Mouse (Mus musculus) activated CD4-positive, CD25-positive, alpha-beta regulatory T cell, adult 4 months (primary cell): ENCODE measurements around the gene Klhl18. TPM values are rescaled to one million over a fixed set of nuclear protein-coding genes. Genes with fewer than 3 reads are reported as not detected.
"Not testable (repeated sequence)": the region's sequence is repeated elsewhere in the genome, so short reads cannot be mapped to it uniquely, and the experiment has no call there.

ENCODE experiments used
- ATAC-seq: one replicate; pipeline ENCODE4 v1.8.0; 2017
- polyA plus RNA-seq, 2 experiments: library from polyadenylated mRNA; unstranded; fragments of 100-300 nt; shearing (Covaris generic); gene quantifications; one replicate each; pipeline ENCODE4 v1.2.1; 2017

The Klhl18 gene
- polyA plus RNA-seq, 2 experiments from 2014 or later: 9.3 to 11.2 TPM

DNA sequence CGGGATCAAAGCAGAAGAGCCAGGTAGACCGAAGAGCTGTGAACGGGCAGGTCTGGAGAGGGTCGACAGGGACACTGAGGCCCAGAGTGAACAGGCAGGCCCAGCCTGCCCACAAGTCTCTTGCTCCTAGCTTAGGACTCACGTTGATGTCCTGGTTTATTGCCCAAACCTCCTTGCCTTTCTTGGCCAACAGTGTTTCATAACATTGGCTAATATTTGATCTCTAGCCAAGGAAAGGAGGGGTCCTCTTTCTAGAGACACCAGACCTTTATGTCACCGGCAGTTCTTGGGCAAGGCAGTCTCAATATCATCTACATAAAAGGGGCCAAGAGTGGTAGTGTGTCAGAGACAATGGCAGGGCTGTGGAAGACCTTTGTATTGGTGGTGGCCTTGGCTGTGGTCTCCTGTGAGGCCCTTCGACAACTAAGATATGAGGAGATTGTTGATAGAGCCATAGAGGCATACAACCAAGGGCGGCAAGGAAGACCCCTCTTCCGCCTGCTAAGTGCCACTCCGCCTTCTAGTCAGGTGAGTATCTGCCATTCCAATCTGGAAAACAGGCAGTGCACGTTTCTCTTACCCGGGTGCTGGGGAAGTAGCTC is 56.9 kb downstream of the Klhl18 start, which contains the start of gene Ngp:
Gene Ngp, plus strand, starts transcription at position 237 of the 602 bp plus-strand sequence.
- no peak for ATAC-seq

DNA sequence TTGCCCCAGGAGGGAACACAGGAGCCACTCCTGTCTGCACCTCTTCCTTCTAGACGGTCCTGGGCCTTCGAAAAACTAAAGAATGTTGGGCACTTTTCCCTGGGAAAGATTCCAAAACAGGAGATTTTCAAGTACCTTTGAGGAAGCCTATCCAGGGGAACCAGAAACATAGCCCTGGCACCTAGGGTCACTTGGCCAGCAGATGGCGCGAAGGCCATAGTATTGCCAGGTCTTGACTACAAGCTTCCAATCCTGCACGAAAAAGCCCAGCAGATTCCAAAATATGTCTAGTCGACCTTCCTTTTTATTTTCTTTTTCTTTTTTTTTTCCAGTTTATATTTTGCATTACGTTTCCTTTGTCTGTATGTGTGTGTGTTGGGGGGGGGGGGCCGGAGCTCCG is 62.7 kb downstream of the Klhl18 start:
- ATAC-seq: no peak

DNA sequence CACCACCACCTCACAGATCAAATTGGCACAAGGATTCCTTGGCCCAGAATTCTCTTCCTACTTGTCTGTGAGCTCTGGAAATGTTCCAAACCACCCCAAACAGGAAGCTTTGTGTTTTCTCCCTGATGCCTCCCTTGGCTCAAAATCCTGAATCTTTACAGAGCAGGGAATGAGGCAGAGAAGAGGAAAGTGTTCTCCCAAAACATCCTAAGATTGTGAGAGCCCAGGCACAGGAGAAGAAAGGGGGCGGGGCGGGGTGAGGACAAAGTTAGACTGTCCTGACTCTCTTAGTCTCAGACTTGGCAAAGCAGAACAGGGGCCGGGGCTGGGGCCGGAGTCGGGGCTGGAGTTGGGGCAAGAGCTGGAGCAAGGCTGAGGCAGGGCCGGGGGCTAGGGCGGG is 63.6 kb downstream of the Klhl18 start:
- no peak for ATAC-seq

DNA sequence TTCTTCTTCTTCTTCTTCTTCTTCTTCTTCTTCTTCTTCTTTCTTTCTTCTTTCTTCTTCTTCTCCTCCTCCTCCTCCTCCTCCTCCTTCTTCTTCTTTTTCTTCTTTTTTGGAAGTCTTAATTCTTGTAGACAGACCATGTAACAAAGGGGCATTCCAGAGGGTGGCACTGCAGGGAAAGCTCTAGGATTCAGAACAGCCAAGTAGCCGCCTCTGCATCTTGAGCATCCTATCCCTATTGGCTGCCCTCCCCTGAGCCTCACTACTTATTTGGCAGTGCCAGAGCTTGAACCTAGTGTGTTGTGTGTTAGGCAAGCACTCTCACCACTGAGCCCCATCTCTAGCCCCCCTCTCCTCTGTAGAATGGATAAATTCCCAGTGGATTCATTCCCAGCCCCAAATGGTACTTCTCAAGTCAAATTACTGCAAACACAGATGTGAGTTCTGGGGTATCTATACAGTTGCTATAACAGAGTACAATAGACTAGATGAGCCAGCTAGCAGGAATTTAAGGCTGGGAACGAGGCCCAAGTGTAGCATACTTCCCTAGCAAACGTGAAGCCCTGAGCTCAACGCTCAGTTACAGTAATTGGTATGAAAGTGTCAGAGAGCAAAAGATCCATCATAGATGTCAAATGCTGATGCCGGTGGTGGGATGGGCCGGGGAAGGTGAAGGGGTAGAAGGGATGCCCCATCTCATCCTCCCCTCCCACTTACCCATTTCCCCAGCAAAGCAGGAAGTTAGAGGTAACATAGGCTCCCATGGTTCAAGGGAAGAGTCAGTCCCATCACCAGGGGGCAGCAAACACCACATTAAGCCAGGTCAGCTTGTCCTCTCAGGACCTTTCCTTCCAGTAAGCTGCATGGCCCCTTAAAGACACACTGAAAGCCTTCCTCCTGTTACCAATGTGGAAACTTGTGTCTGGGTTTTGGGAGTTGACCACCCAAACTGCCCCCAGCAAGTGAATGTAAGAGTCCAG is 65.3 kb downstream of the Klhl18 start:
- peak; percentile 34 for ATAC-seq

DNA sequence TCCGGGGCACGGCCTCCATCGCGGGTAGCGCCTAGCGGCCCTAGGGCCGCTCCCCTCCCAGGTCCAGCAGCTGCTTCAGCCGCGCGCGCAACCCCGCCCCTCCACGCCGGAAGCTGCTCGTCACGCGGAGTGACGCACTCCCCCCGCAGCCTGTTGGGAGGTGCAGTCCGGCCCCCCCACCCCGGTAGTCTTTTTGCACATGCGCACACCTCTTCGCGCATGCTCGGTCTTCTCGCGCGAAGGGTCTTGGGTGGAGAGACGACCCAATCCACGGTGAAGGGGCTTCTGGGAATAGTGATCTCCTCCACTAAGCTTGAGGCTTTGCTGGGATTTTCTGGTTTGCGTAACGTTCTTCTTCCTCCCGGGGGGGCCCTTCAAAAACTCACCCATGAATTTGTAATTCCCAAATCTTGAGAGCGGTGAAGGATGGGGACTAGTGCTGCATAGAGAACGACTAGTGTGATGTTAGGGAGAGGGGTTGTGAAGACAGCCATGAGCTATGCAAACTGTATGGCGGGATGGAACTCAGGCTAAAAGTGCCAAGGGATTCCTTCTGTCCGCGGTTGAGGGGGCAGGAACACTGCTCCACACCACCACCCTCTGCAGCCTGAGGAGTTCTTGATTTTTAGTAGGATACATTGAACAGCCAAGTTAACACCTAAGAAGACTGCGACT is 68.3 kb downstream of the Klhl18 start, which contains the start of gene Ptpn23:
Gene Ptpn23, minus strand, starts transcription at position 115 of the 675 bp plus-strand sequence.
- peak; percentile 75 for ATAC-seq

DNA sequence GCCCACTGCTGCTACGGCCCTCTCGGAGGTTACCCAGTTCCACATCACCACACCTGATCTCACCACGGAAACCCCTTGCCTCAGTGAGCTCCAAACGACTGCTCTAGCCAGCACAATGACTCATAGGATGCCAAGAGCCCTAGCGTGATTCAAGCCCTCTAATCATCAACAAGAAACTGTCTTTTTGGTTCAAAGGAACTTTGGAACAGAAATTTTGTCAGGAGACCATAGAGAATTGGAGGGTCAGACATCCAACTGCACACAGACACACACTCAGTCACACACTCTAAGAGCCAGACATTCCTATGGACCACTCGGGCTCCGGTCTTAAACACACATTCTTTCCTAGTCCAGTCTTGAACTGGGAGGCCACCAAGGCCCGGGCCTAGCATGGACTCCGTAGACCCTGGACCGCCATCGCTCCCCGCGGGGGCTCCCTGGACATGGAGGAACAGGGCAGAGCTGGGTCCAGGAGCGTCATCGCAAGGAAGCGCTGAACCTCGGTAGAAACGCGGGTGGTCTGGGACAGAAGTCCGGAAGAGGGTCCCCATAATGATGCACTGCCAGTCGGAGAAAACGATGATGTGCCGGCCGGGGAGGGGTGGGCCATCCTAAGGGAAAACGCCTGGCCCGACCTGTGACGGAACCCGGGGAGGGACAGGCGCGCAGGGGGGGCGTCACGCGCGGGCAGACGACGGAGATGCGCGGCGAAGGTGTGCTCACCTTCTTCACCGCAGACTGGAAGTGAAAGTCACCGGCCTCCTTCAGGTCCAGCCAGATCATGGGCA is 69.0 kb downstream of the Klhl18 start:
- peak; percentile 50 for ATAC-seq

DNA sequence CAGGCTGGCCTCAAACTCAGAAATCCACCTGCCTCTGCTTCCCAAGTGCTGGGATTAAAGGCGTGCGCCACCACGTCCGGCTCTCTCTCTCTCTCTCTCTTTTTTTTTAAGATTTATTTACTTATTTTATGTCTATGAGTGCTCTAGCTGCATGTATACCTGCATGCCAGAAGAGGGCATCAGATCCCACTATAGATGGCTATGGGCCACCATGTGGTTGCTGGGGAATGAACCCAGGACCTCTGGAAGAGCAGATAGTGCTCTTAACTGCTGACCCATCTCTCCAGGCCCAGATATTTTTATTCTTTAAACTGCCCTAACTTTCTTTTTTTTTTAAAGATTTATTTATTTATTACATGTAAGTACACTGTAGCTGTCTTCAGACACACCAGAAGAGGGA is 73.3 kb downstream of the Klhl18 start:
- ATAC-seq: not testable (repeated sequence)

DNA sequence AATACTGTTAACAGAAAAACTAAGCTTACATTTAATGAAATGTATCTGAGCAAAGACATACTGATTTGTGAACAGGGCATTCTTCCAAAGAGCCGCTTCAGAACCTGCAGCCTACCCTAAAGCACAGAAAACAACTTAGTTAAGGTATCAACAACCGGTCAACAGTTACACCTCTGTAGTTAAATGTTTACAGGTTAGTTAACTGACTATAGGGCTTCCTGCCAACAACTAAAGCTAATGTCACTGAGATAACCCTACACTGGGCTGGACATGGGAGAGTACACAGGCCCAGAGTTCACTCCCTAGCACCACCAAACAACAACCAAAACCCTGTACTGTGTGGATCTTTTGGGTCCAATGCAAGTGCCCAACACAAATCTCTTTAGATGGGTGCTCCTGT is 73.8 kb downstream of the Klhl18 start:
- ATAC-seq: no peak

DNA sequence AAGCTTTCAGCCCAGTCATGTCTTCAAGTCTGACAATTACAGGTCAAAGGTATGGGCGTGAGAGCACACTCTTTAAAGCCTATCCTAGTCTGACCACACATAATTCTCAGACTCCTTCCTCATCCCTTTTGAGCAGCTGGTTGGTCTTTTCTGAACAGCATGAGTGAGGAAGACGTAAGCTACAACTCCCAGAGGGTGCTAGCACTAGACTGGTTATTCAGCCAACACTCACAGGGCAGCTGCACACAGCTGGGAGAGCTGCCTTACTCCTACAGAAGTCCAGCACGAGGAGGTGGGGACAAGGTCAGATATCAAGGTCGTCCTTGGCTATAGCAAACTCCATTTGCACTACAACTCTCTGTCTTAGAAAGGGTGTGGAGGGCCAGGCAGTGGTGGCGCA is 75.8 kb downstream of the Klhl18 start:
- no peak for ATAC-seq

DNA sequence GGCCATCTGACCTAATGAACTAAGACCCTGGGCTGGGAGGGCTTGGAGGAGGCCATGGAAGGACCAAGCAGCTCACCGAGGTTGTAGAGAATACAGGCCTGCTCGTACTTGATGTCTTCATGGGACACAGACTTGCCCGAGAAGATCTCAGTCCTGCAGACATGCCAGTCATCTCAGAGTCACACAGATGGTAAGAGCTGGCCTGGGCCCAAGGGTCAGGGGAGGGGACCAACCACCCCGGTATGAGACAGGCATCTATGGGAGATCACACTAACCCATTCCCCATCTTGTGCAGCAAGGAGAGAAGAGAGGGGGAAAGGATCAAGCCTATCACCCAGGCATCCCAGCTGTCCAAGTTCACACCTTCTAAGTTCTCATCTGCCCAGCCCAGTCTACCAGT is 83.2 kb downstream of the Klhl18 start:
- ATAC-seq: no peak

DNA sequence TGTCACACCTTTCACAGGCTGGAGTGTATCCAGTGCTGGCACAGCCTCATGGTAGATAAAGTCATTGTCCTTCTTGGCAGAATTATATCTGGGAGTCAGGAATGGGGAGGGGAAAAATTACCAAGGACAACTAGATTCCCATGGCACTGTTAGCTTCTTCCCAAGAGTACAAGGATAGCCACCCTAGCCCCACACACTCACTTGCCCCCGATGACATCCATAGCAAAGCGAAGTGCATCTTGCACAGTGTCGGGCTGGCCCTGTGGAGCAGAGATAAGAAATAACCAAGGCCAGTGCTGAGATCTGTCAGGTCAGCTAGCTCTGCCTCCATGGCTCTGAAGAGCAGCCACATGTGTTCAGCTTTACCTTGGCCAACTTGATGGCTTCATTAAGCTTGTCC is 85.7 kb downstream of the Klhl18 start:
- ATAC-seq: no peak

DNA sequence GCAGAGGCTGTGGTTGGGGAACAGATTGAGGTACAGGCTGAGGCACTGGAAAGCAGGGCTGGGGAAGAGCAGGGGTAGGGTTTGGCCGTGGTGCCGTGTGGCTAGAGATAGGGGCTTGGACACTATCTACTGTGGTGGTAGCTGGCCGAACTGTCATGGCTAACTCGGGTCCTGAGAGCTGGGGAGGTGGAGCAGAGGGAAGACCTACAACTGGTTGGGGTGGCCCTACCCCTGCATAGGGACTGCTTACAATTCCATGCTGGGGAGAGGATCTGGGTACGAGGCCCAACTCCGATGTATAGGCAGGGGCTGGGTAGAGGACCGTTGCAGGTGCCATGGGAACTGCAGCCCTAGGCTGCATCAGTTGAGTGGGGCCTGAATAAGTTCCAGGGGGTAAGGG is 88.5 kb downstream of the Klhl18 start:
- ATAC-seq: no peak

DNA sequence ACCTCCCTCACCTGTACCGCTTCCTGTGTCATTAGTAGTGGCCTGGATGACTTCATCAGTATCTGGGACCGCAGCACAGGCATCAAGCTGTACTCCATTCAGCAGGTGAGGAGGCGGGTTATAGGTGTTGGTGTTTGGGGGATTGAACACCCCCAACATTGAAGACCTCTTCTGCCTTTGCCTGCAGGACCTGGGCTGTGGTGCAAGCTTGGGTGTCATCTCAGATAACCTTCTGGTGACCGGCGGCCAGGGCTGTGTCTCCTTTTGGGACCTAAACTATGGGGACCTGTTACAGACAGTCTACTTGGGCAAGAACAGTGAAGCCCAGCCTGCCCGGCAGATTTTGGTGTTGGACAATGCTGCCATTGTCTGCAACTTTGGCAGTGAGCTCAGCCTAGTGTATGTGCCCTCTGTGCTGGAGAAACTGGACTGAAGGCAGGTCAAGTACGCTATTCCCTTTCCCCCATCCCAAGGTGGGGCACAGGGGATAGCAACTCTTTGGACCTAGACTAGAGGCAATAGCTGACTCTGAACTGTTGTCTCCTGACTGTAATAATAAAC is 92.0 kb downstream of the Klhl18 start:
- no peak for ATAC-seq

DNA sequence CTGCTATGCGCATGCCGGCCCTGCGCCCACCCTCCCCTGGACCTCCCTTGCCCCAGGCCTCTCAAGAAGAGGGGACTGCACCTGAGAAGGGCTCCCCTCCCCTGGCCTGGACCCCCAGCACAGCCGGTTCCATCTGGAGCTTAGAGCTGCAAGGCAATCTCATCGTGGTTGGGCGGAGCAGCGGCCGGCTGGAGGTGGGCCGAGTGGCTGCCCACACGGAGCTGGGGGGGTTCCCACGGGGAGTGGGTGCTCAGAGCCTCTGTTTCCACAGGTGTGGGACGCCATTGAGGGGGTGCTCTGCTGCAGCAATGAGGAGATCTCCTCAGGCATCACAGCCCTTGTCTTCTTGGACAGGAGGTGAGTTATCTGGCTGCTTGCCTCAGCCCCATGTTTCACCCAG is 95.2 kb downstream of the Klhl18 start:
- no peak for ATAC-seq

DNA sequence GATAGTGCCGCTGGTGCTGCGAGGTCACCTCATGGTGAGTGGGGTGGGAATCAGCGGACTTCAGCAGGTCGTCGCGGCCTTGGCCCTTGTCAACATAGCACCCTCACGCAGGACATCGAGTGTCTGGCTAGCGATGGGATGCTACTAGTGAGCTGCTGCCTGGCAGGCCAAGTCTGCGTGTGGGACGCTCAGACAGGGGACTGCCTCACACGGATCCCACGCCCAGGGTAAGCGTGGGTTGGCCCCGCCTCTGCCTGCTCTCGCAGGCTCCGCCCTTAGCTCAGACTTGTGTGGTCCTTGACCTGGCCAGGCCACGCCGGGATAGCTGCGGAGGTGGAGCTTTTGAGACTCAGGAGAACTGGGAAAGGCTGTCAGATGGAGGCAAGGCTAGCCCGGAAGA is 95.8 kb downstream of the Klhl18 start:
- ATAC-seq: no peak

DNA sequence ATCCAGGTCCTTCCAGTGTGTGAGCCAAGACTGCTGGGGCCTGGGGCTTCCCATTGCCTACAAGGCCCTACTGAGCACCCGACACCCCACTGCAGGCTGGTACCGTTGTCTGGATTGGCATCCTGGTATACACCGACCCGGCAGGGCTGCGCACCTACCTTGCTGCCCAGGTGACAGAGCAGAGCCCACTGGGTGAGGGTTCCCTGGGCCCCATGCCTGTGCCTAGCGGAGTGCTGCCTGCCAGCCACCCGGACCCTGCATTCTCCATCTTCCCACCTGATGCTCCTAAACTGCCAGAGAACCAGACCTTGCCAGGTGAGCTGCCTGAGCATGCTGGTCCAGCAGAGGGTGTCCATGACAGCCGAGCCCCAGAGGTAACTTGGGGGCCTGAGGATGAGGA is 97.1 kb downstream of the Klhl18 start:
- ATAC-seq: no peak

DNA sequence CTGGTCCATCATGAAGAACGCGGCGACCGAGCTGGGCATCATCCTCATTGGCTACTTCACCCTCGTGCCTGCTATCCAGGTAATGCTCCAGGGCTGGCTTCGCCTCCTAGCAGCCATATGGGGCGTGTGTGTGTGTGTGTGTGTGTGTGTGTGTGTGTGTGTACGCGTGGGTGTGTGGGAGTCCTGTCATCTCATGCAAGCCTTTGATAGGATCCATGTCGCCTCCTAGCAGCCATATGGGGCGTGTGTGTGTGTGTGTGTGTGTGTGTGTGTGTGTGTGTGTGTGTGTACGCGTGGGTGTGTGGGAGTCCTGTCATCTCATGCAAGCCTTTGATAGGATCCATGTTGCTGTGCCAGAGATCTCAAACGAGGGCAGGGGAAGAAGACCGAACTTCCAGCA is 98.8 kb downstream of the Klhl18 start:
- ATAC-seq: not testable (repeated sequence)

Other genes with a start within 250 kb of the Klhl18 start
- under 1 TPM in 1 of 2 experiments, not detected in 1; 0.17 TPM for gene Cspg5, start 232.9 kb downstream of the Klhl18 start, polyA plus RNA-seq
- 10 to 100 TPM; 14.4 to 16.1 TPM for gene Elp6, start 171.5 kb downstream of the Klhl18 start, polyA plus RNA-seq
- gene Scap, start 143.4 kb downstream of the Klhl18 start, polyA plus RNA-seq: 10 to 100 TPM; 12.5 to 12.9 TPM
- gene Ptpn23, start 68.5 kb downstream of the Klhl18 start, polyA plus RNA-seq: 1 to 10 TPM; 5.4 TPM
- gene Ngp, start 56.9 kb downstream of the Klhl18 start, polyA plus RNA-seq: not detected
- gene Kif9, start 264 bp upstream of the Klhl18 start, polyA plus RNA-seq: under 1 TPM; 0.38 to 0.46 TPM
- 10 to 100 TPM; 45.4 to 50.4 TPM for gene Setd2, start 55.9 kb upstream of the Klhl18 start, polyA plus RNA-seq
- 1 to 10 TPM; 2.4 to 3.4 TPM for gene Nradd, start 147.8 kb upstream of the Klhl18 start, polyA plus RNA-seq
- 10 to 100 TPM; 26.4 to 33.4 TPM for gene Nbeal2, start 177.5 kb upstream of the Klhl18 start, polyA plus RNA-seq
- 100 to 1,000 TPM; 224 to 285 TPM for gene Ccdc12, start 179.8 kb upstream of the Klhl18 start, polyA plus RNA-seq